Mouse (Mus musculus) MEL (cell line): ENCODE data around the gene Dpy19l3.

ENCODE experiments used
- POLR2A ChIP-seq, 2 experiments: IDR thresholded peaks; 2 replicates each; pipeline ENCODE4 v1.6.1; 2011 to 2012; ENCODE audit warnings: low read length in 2 of 2, mild to moderate bottlenecking in 2 of 2, control low read depth in 1 of 2, improper control_type of control experiment in 1 of 2, low read depth in 1 of 2, moderate library complexity in 1 of 2; ENCODE audit not compliant: control insufficient read depth in 1 of 2, insufficient read depth in 1 of 2, poor library complexity in 1 of 2
- POLR2AphosphoS2 ChIP-seq: IDR thresholded peaks from 2 replicates; pipeline ENCODE4 v1.6.1; 2011; ENCODE audit warnings: low read length, improper control_type of control experiment

DNA sequence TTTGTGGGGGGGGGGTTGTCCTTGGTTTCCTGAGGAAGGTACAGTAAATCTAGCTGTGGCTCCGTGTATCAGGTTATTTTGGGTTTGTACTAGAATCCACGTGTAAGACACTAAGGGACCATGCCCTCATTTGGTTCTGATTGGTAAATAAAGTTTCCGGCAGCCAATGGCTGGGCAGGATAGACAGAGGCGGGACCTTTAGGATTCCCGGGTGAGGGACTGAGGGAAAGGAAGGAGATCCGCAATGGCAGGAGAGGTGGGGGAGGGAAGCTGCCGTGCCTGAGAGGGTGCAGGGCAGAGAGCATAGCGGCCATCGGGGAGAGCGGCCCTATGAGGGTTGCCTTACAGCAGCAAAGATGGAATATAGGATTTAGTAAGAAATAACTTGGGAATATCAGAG is 67.0 kb downstream of the Dpy19l3 start:
- no peak for TF ChIP-seq POLR2A (IDR thresholded peaks at IDR 0.05; ENCODE audit: control insufficient read depth in 1 of 2, insufficient read depth in 1 of 2, low read depth in 1 of 2, low read length in 2 of 2, poor library complexity in 1 of 2)
- TF ChIP-seq POLR2AphosphoS2, result no peak
